Mouse (Mus musculus): ENCODE results near the gene Ubap2.

- TF ChIP-seq POLR2A (IDR thresholded peaks at IDR 0.05; ENCODE audit: low read depth, low read length) (no peak), CTCF (IDR thresholded peaks at IDR 0.05; ENCODE audit: extremely low read depth, insufficient read depth, insufficient read length, insufficient replicate concordance) (no peak)
Measured at GRCm38 (mm10) chr4:41274980-41275850, at the start of gene Ubap2.
